Mouse (Mus musculus) hindbrain, postnatal 0 days (tissue): ENCODE measurements at regions not wholly inside any gene's neighbourhood (a gene's known extent, or its start where the extent isn't known, plus 50 kb on each side); places are given as distances from the start of the nearest gene placed in this dataset.

Source experiments
- ATAC-seq: fragments of 200-750 bp; cut with Nextera tagmentation; 2 replicates; pipeline ENCODE4 v1.8.0; 2017; ENCODE audit warnings: mild to moderate bottlenecking, moderate TSS enrichment, moderate library complexity
- DNase-seq: peaks from one replicate; pipeline ENCODE4 v3.0.0-alpha.2; 2015; ENCODE audit warnings: low spot score
- H3K27ac ChIP-seq: fragments of 300-500 bp; sonication (generic); 2 replicates; pipeline ENCODE4 v1.5.1; 2014; ENCODE audit warnings: mild to moderate bottlenecking
- H3K27me3 ChIP-seq: fragments of 300-500 bp; sonication (generic); 2 replicates; pipeline ENCODE4 v1.6.1; 2014; ENCODE audit warnings: low read length, mixed read lengths; ENCODE audit not compliant: insufficient read depth
- H3K36me3 ChIP-seq: fragments of 300-500 bp; sonication (generic); 2 replicates; pipeline ENCODE4 v1.6.1; 2014; ENCODE audit warnings: low read length, mixed read lengths; ENCODE audit not compliant: insufficient read depth
- H3K4me1 ChIP-seq: fragments of 300-500 bp; sonication (generic); 2 replicates; pipeline ENCODE4 v1.6.1; 2014; ENCODE audit warnings: antibody characterized with exemption, low read length, mixed read lengths; ENCODE audit not compliant: insufficient read depth
- H3K4me2 ChIP-seq: fragments of 300-500 bp; sonication (generic); 2 replicates; pipeline ENCODE4 v1.6.1; 2014; ENCODE audit warnings: low read depth, mild to moderate bottlenecking, low read length, moderate library complexity, mixed read lengths
- H3K4me3 ChIP-seq: fragments of 300-500 bp; sonication (generic); 2 replicates; pipeline ENCODE4 v1.5.1; 2014; ENCODE audit warnings: low read length
- H3K9ac ChIP-seq: fragments of 300-500 bp; sonication (generic); replicated peaks from 2 replicates; pipeline ENCODE4 v1.6.1; 2014; ENCODE audit warnings: mild to moderate bottlenecking, low read length, moderate library complexity, mixed read lengths
- H3K9me3 ChIP-seq: fragments of 300-500 bp; sonication (generic); 2 replicates; pipeline ENCODE4 v1.6.1; 2016; ENCODE audit warnings: low read length, mixed read lengths
- CTCF ChIP-seq: IDR thresholded peaks from 2 replicates; pipeline ENCODE4 v1.5.1; 2016; ENCODE audit warnings: antibody characterized with exemption, control low read depth, low read depth
- WGBS: fragments of 180-500 bp; shearing (Covaris S2); extraction: QIAGEN DNeasy Blood & Tissue Kit; methylation state at CpG from one replicate; pipeline ENCODE4 v1.1.7; 2014; 5-methylcytosine and 5-hydroxymethylcytosine counted together

DNA sequence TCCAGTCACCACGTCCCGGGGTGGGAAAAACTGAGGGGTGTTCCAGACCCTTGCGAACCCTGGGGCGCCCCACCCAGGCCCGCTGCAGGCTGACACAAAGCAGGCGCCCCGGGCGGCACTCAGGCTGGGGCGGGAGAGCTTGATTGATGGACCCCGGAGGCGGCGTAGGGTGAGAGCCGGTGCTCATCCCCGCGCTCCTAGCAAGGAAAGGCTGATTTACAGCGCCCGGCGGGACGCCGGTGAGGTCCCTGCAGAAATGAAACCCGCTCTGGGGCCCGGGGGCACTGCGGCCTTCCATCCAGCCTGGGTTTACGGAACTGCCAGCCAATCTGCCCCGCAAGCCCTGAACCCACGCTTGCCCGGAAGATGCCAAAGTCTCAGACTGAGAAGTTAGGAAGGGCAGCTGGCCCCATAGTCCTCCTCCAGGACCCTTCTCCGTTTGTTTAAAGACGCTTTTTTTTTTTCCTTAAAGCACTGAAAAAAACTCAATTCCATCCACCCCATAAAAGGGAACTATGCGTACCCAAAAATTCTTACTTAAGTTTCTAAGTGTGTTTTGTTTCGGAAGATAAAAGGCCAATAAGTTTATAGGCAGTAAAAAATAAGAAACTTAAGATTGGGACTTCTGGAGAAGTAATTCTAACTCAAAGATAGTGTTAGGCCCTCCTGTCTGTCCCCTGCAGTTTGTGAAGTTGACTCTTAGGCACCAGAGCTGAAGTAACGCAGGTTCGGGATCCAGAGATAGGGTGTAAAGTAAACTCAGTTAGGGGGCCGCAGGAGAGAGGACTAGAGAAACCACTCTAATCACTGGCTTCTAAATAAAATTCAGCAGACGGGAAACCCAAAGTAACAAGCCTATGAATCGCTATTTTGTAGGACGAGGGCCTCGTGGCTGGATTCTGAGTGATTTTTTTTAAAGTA, 263.4 kb upstream of the Nfe2l3 start:
- Histone ChIP-seq H3K4me2 (peak overlapping the region; percentile 54), H3K9ac (peak overlapping the region; percentile 52), H3K27me3 (peaks cover 16% of the 10 kb centered on the region), H3K9me3 (no peaks in the 10 kb centered on the region), H3K27ac (peak overlapping the region; percentile 36; the same call in 1 of the 2 replicates), H3K36me3 (no peaks in the 10 kb centered on the region), H3K4me1 (peaks cover 4% of the 10 kb centered on the region; the same call in 1 of the 2 replicates), H3K4me3 (peak overlapping the region; percentile 23)
- whole genome bisulfite sequencing = 14% methylated on average over 38 of the region's 38 CpGs
- TF ChIP-seq CTCF = no peak
- DNase-seq (no peak), ATAC-seq (0 out of 2 replicates have a peak, but pooled peaks have one; percentile 13)

DNA sequence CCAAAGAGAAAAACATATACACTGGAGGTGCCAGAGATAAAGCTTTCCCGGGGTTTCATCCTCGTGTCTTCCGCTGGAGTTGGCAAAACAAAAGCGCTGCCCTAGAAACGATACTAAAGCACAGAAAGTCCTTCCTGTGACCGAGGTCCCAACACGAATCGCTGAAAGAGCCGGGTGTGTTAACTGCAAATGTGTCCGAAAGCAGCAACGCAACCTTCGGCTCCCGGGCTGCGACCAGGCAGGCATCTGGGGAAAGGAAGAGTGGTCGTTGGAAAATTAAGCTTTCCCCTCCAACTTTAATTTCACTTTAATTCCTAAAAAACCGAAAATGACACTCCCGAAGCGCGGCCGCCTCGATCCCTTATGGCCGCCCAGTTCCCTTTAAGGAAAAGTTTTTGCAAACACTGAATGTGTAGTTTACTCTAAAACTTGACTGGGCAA, 262.5 kb upstream of the Nfe2l3 start:
- Histone ChIP-seq H3K9me3 (no peaks in the 10 kb centered on the region), H3K4me3 (no peak overlapping the region), H3K4me1 (peaks cover 4% of the 10 kb centered on the region; the same call in 1 of the 2 replicates)

DNA sequence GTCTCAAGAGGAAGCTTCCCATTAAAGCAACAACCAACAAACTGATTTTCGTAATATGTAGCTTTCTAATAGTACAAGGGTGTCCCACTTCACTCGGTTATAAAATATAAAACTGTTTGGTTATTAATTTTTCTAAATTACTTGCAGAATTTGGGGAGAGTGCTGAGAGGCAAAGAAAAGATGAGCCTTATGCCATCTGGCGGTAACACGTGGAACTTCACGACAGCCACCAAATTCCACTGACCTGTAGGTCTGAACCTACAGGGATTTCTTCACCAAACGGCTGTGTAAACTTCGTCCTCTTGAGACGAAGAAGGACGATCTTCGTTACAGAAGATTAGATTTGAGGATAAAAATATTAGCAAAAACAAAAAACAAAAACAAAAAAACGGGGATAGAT, 262.1 kb upstream of the Nfe2l3 start:
- WGBS = under 1% methylated on average over 11 of the region's 11 CpGs
- Histone ChIP-seq H3K27me3 (peaks cover 30% of the 10 kb centered on the region), H3K27ac (peak overlapping the region; percentile 38; the same call in 1 of the 2 replicates), H3K36me3 (no peaks in the 10 kb centered on the region), H3K4me3 (no peak overlapping the region), H3K9me3 (no peaks in the 10 kb centered on the region), H3K9ac (no peak overlapping the region), H3K4me2 (peak overlapping the region; percentile 36), H3K4me1 (peaks cover 4% of the 10 kb centered on the region; the same call in 1 of the 2 replicates)
- DNase-seq (peak; percentile 80), ATAC-seq (no peak; the same call in 1 of the 2 replicates)
- peak; percentile 76 for TF ChIP-seq CTCF

More for the DNA sequence above, 262.5 kb upstream of the Nfe2l3 start:
- WGBS = 3% methylated on average over 22 of the region's 22 CpGs
- Histone ChIP-seq H3K27ac (peak overlapping the region; percentile 38), H3K27me3 (peaks cover 25% of the 10 kb centered on the region), H3K4me2 (peak overlapping the region; percentile 36), H3K9ac (no peak overlapping the region), H3K36me3 (no peaks in the 10 kb centered on the region)
- TF ChIP-seq CTCF = no peak
- DNase-seq (no peak), ATAC-seq (no peak)

DNA sequence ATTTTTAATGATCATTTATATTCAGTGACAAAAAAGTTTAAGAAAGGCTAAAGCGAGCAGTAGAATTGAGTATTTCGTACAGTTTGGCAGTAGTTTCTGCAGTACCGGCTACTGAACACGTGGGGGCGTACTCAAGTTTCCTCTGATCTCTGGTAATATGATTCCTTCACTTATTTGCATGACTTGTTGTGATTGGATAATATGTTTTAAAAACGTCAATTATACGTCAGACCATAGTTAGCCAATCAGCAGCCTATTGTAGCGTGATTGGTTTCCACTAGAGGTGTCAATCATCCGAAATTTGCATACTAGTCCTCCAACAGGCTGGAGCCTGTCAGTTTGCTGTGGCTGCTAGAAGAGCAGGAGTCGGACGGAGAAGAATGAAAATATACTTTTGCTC, 261.6 kb upstream of the Nfe2l3 start:
- WGBS = 1% methylated on average over 11 of the region's 11 CpGs
- Histone ChIP-seq H3K4me2 (peak overlapping the region; percentile 36), H3K27ac (no peak overlapping the region), H3K9me3 (no peaks in the 10 kb centered on the region), H3K4me3 (no peak overlapping the region), H3K9ac (no peak overlapping the region), H3K27me3 (peaks cover 31% of the 10 kb centered on the region), H3K4me1 (peaks cover 4% of the 10 kb centered on the region; the same call in 1 of the 2 replicates), H3K36me3 (no peaks in the 10 kb centered on the region)
- ATAC-seq (peak; percentile 81), DNase-seq (peak; percentile 92)
- peak; percentile 53 for TF ChIP-seq CTCF

DNA sequence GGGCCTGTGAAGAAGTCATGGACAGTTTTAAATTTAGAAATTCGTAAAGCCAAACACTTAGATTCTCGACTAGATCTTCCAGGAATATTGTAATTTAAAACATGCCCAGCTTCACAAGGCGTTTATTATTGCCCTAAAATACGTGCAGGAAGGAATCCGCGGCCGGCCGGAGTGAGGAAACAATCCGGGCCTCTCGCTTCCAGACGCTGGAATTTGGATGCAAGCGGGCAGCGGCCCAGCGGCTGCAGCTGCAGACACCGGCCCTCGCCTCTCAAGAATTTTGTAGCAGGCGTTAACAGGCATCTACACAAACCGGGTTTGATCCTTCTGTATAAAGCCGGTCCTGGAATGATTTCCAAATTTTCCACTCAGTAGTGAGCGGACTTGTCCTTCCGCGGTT, 260.7 kb upstream of the Nfe2l3 start:
- H3K9ac ChIP-seq = no peak overlapping the region
- H3K4me1 ChIP-seq = peaks cover 4% of the 10 kb centered on the region; the same call in 1 of the 2 replicates
- H3K9me3 ChIP-seq = no peaks in the 10 kb centered on the region
- peaks cover 35% of the 10 kb centered on the region for H3K27me3 ChIP-seq
- ATAC-seq (no peak), DNase-seq (peak; percentile 68)
- peak overlapping the region; percentile 51; the same call in 1 of the 2 replicates for H3K4me2 ChIP-seq
- H3K4me3 ChIP-seq = no peak overlapping the region
- no peak for TF ChIP-seq CTCF
- H3K36me3 ChIP-seq = no peaks in the 10 kb centered on the region
- H3K27ac ChIP-seq = peak overlapping the region; percentile 42
- 7% methylated on average over 22 of the region's 22 CpGs for WGBS

DNA sequence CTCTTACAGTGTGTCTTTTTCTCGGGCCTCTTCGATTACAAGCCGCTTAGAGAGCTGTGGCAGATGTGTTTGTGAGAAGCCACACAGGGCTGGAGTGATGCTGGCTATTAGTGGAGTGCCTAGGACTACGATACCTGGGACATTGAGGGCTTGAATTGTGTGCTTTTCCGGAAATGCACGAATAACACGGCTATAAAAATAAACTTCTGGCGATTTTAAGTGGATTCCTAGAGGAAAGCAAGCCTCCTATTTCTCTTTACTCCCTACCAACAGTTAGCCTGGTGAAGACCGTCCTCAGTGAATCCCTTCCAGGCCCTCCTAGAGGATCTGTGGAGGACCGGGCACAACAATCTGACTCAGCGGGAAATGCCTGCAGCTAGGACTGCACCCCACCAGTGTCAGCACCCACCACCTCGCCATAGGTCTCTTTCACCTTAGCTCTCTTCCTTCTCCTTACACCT, 260.1 kb upstream of the Nfe2l3 start:
- DNase-seq (no peak), ATAC-seq (no peak; the same call in 1 of the 2 replicates)
- no peaks in the 10 kb centered on the region for H3K9me3 ChIP-seq
- peaks cover 4% of the 10 kb centered on the region; the same call in 1 of the 2 replicates for H3K4me1 ChIP-seq
- peak overlapping the region; percentile 51 for H3K4me2 ChIP-seq
- WGBS = 5% methylated on average over 12 of the region's 12 CpGs
- no peak overlapping the region for H3K9ac ChIP-seq
- peaks cover 41% of the 10 kb centered on the region for H3K27me3 ChIP-seq
- no peaks in the 10 kb centered on the region for H3K36me3 ChIP-seq
- TF ChIP-seq CTCF = no peak
- no peak overlapping the region for H3K4me3 ChIP-seq
- H3K27ac ChIP-seq = peak overlapping the region; percentile 42; the same call in 1 of the 2 replicates
